Mouse (Mus musculus) embryo, embryonic 9.5 days (tissue): ENCODE measurements around the gene Gm5148.

Source experiments
- DNase-seq: peaks from one replicate; pipeline ENCODE4 v3.0.0-alpha.2; 2017; ENCODE audit errors: extremely low spot score

Gm5148 gene

GRCm38 (mm10) chr3:37693552-37693951 is 30.7 kb downstream of the Gm5148 start:
- DNase-seq: no peak

GRCm38 (mm10) chr3:37692945-37693344 is 31.3 kb downstream of the Gm5148 start:
- no peak for DNase-seq

GRCm38 (mm10) chr3:37687158-37687980 is 36.9 kb downstream of the Gm5148 start:
- DNase-seq: peak; percentile 40

- DNase-seq: no peak
Observed at GRCm38 (mm10) chr3:37686751-37687150, 37.5 kb downstream of the Gm5148 start.

- DNase-seq: no peak
Observed at GRCm38 (mm10) chr3:37686219-37686618, 38.1 kb downstream of the Gm5148 start.

GRCm38 (mm10) chr3:37676291-37676690 is 48.0 kb downstream of the Gm5148 start:
- no peak for DNase-seq

- DNase-seq: no peak
Observed at GRCm38 (mm10) chr3:37675056-37675525, 49.2 kb downstream of the Gm5148 start.

- DNase-seq: no peak
Observed at GRCm38 (mm10) chr3:37673513-37674261, 50.6 kb downstream of the Gm5148 start.

- peak; percentile 56 for DNase-seq
Observed at GRCm38 (mm10) chr3:37672266-37673040, 51.8 kb downstream of the Gm5148 start.

GRCm38 (mm10) chr3:37669100-37669499 is 55.2 kb downstream of the Gm5148 start:
- DNase-seq: no peak

GRCm38 (mm10) chr3:37668652-37669051 is 55.6 kb downstream of the Gm5148 start:
- no peak for DNase-seq

- no peak for DNase-seq
Observed at GRCm38 (mm10) chr3:37667736-37668135, 56.6 kb downstream of the Gm5148 start.

- no peak for DNase-seq
Observed at GRCm38 (mm10) chr3:37667119-37667467, 57.2 kb downstream of the Gm5148 start.

- DNase-seq: peak; percentile 85
Observed at GRCm38 (mm10) chr3:37666291-37667118, 57.8 kb downstream of the Gm5148 start.
